Mouse (Mus musculus): ENCODE data around the gene Dennd1c.

- TF ChIP-seq CTCF (IDR thresholded peaks at IDR 0.05; ENCODE audit: low read depth) (no peak), EP300 (IDR thresholded peaks at IDR 0.05; ENCODE audit: low read depth) (no peak)
Measured at GRCm38 (mm10) chr17:57070699-57071098, 7.6 kb downstream of the Dennd1c start.
